Mouse (Mus musculus) neural tube, embryonic 10.5 days (tissue): ENCODE results near the gene Rasal2.

Source experiments
- DNase-seq: peaks from one replicate; pipeline ENCODE4 v3.0.0-alpha.2; 2017; ENCODE audit warnings: low spot score; ENCODE audit errors: extremely low spot score

Rasal2 gene

GRCm38 (mm10) chr1:157439973-157440641 lies 27.7 kb upstream of the Rasal2 start:
- DNase-seq = peak; percentile 62

GRCm38 (mm10) chr1:157439101-157439500 lies 26.7 kb upstream of the Rasal2 start:
- no peak for DNase-seq

GRCm38 (mm10) chr1:157438290-157438689 lies 25.9 kb upstream of the Rasal2 start:
- DNase-seq = no peak

- DNase-seq = no peak
Measured at GRCm38 (mm10) chr1:157435926-157436325, 23.5 kb upstream of the Rasal2 start.

- no peak for DNase-seq
Measured at GRCm38 (mm10) chr1:157434404-157434803, 22.0 kb upstream of the Rasal2 start.

GRCm38 (mm10) chr1:157433316-157433715 lies 20.9 kb upstream of the Rasal2 start:
- no peak for DNase-seq

GRCm38 (mm10) chr1:157428366-157428765 lies 16.0 kb upstream of the Rasal2 start:
- no peak for DNase-seq

GRCm38 (mm10) chr1:157427604-157428003 lies 15.2 kb upstream of the Rasal2 start:
- no peak for DNase-seq

- DNase-seq = no peak
Measured at GRCm38 (mm10) chr1:157426933-157427332, 14.5 kb upstream of the Rasal2 start.

GRCm38 (mm10) chr1:157425741-157426427 lies 13.5 kb upstream of the Rasal2 start:
- no peak for DNase-seq

GRCm38 (mm10) chr1:157417861-157418260 lies 5.5 kb upstream of the Rasal2 start:
- no peak for DNase-seq

- DNase-seq = no peak
Measured at GRCm38 (mm10) chr1:157417414-157417813, 5.0 kb upstream of the Rasal2 start.

- no peak for DNase-seq
Measured at GRCm38 (mm10) chr1:157416628-157417027, 4.2 kb upstream of the Rasal2 start.

- no peak for DNase-seq
Measured at GRCm38 (mm10) chr1:157415771-157416170, 3.4 kb upstream of the Rasal2 start.

GRCm38 (mm10) chr1:157411711-157412380 lies 549 bp downstream of the Rasal2 start:
- no peak for DNase-seq

GRCm38 (mm10) chr1:157411341-157411710 lies 1.1 kb downstream of the Rasal2 start:
- DNase-seq = no peak

- no peak for DNase-seq
Measured at GRCm38 (mm10) chr1:157410937-157411336, 1.5 kb downstream of the Rasal2 start.

GRCm38 (mm10) chr1:157409648-157410047 lies 2.7 kb downstream of the Rasal2 start:
- DNase-seq = no peak

GRCm38 (mm10) chr1:157388027-157388426 lies 24.4 kb downstream of the Rasal2 start:
- no peak for DNase-seq

- DNase-seq = no peak
Measured at GRCm38 (mm10) chr1:157380694-157381093, 31.7 kb downstream of the Rasal2 start.

- DNase-seq = no peak
Measured at GRCm38 (mm10) chr1:157370397-157370796, 42.0 kb downstream of the Rasal2 start.

GRCm38 (mm10) chr1:157368316-157368715 lies 44.1 kb downstream of the Rasal2 start:
- no peak for DNase-seq
